Mouse (Mus musculus) kidney, embryonic 14.5 days (tissue): ENCODE measurements around the gene Gm5737. TPM values are rescaled to one million over a fixed set of nuclear protein-coding genes. Genes with fewer than 3 reads are reported as not detected.

ENCODE experiments used
- ATAC-seq: fragments of 200-750 bp; cut with Nextera tagmentation; 2 replicates; pipeline ENCODE4 v1.8.0; 2017; ENCODE audit warnings: moderate number of reproducible peaks, mild to moderate bottlenecking, moderate TSS enrichment, moderate library complexity; ENCODE audit not compliant: low FRiP score, low TSS enrichment
- H3K27ac ChIP-seq: fragments of 300-500 bp; sonication (generic); 2 replicates; pipeline ENCODE4 v1.5.1; 2014; ENCODE audit warnings: low read depth, mild to moderate bottlenecking, low read length, moderate library complexity, mixed read lengths
- H3K27me3 ChIP-seq: fragments of 300-500 bp; sonication (generic); 2 replicates; pipeline ENCODE4 v1.6.1; 2014; ENCODE audit warnings: mild to moderate bottlenecking, low read length; ENCODE audit not compliant: control insufficient read depth, insufficient read depth
- H3K36me3 ChIP-seq: fragments of 300-500 bp; sonication (generic); 2 replicates; pipeline ENCODE4 v1.6.1; 2014; ENCODE audit warnings: low read length, mixed read lengths; ENCODE audit not compliant: control insufficient read depth, insufficient read depth
- H3K4me1 ChIP-seq: fragments of 300-500 bp; sonication (generic); 2 replicates; pipeline ENCODE4 v1.6.1; 2014; ENCODE audit warnings: low read length, mixed read lengths; ENCODE audit not compliant: control insufficient read depth, insufficient read depth
- H3K4me2 ChIP-seq: fragments of 300-500 bp; sonication (generic); replicated peaks from 2 replicates; pipeline ENCODE4 v1.6.1; 2014; ENCODE audit warnings: low read depth, mild to moderate bottlenecking, low read length
- H3K4me3 ChIP-seq: fragments of 300-500 bp; sonication (generic); 2 replicates; pipeline ENCODE4 v1.5.1; 2014; ENCODE audit warnings: mild to moderate bottlenecking, low read length
- H3K9ac ChIP-seq: fragments of 300-500 bp; sonication (generic); 2 replicates; pipeline ENCODE4 v1.6.1; 2014; ENCODE audit warnings: low read depth, mild to moderate bottlenecking, low read length, moderate library complexity
- H3K9me3 ChIP-seq: fragments of 300-500 bp; sonication (generic); 2 replicates; pipeline ENCODE4 v1.6.1; 2016; ENCODE audit warnings: low read length; ENCODE audit not compliant: control insufficient read depth
- WGBS: fragments of 180-500 bp; shearing (Covaris S2); extraction: QIAGEN DNeasy Blood & Tissue Kit; methylation state at CpG from one replicate; pipeline ENCODE4 v1.1.7; 2014; 5-methylcytosine and 5-hydroxymethylcytosine counted together
- polyA plus RNA-seq: library from polyadenylated mRNA; unstranded; fragments of >200 nt; fragmentation: Nextera tagmentation; extraction: Ambion mirVana; gene quantifications from 2 replicates; pipeline ENCODE4 v1.2.1, GENCODE M21; 2014

The Gm5737 gene
- polyA plus RNA-seq, 1 experiment from 2014 or later = not detected

- no peak for ATAC-seq
- no peaks in the 10 kb centered on the region for H3K27me3 ChIP-seq
- H3K27ac ChIP-seq = no peak overlapping the region
- no peak overlapping the region for H3K4me2 ChIP-seq
- WGBS = 75% methylated on average over 2 of the region's 2 CpGs
- no peaks in the 10 kb centered on the region for H3K36me3 ChIP-seq
- H3K9me3 ChIP-seq = no peaks in the 10 kb centered on the region
- no peak overlapping the region for H3K4me3 ChIP-seq
- peaks cover 47% of the 10 kb centered on the region for H3K4me1 ChIP-seq
- H3K9ac ChIP-seq = no peak overlapping the region
These were observed 54.5 kb downstream of the Gm5737 start for GRCm38 (mm10) chr7:120866684-120867083.

GRCm38 (mm10) chr7:120867720-120868119 is 55.6 kb downstream of the Gm5737 start:
- no peak overlapping the region for H3K4me3 ChIP-seq
- H3K4me2 ChIP-seq = no peak overlapping the region
- peaks cover 37% of the 10 kb centered on the region for H3K4me1 ChIP-seq
- no peaks in the 10 kb centered on the region for H3K36me3 ChIP-seq
- H3K27ac ChIP-seq = no peak overlapping the region
- 68% methylated on average over 1 of the region's 1 CpGs for WGBS
- no peak for ATAC-seq
- H3K9me3 ChIP-seq = no peaks in the 10 kb centered on the region
- no peaks in the 10 kb centered on the region for H3K27me3 ChIP-seq
- H3K9ac ChIP-seq = no peak overlapping the region

- no peaks in the 10 kb centered on the region for H3K36me3 ChIP-seq
- H3K9me3 ChIP-seq = no peaks in the 10 kb centered on the region
- 57% methylated on average over 5 of the region's 5 CpGs for WGBS
- no peak overlapping the region for H3K9ac ChIP-seq
- peak; percentile 40; the same call in 1 of the 2 replicates for ATAC-seq
- peaks cover 18% of the 10 kb centered on the region for H3K4me1 ChIP-seq
- H3K4me3 ChIP-seq = no peak overlapping the region
- H3K27me3 ChIP-seq = no peaks in the 10 kb centered on the region
- H3K4me2 ChIP-seq = no peak overlapping the region
- H3K27ac ChIP-seq = no peak overlapping the region
These were observed 57.7 kb downstream of the Gm5737 start for GRCm38 (mm10) chr7:120869883-120870282.

- Histone ChIP-seq H3K36me3 (no peaks in the 10 kb centered on the region), H3K4me2 (no peak overlapping the region), H3K27ac (no peak overlapping the region), H3K4me1 (peaks cover 11% of the 10 kb centered on the region), H3K9me3 (no peaks in the 10 kb centered on the region), H3K4me3 (no peak overlapping the region), H3K9ac (no peak overlapping the region), H3K27me3 (no peaks in the 10 kb centered on the region)
- no peak for ATAC-seq
- WGBS = 59% methylated on average over 5 of the region's 5 CpGs
These were observed 58.4 kb downstream of the Gm5737 start for GRCm38 (mm10) chr7:120870431-120871008.

GRCm38 (mm10) chr7:120873083-120873482 is 60.9 kb downstream of the Gm5737 start:
- WGBS = 80% methylated on average over 12 of the region's 12 CpGs
- ATAC-seq = no peak
- no peaks in the 10 kb centered on the region for H3K9me3 ChIP-seq
- H3K27me3 ChIP-seq = no peaks in the 10 kb centered on the region
- no peak overlapping the region for H3K4me2 ChIP-seq
- no peak overlapping the region for H3K9ac ChIP-seq
- no peak overlapping the region for H3K27ac ChIP-seq
- H3K4me1 ChIP-seq = peaks cover 7% of the 10 kb centered on the region
- no peaks in the 10 kb centered on the region for H3K36me3 ChIP-seq
- no peak overlapping the region for H3K4me3 ChIP-seq

- H3K9me3 ChIP-seq = no peaks in the 10 kb centered on the region
- no peak overlapping the region for H3K9ac ChIP-seq
- no peak overlapping the region for H3K4me3 ChIP-seq
- no peak for ATAC-seq
- no peak overlapping the region for H3K27ac ChIP-seq
- WGBS = 92% methylated on average over 3 of the region's 3 CpGs
- no peak overlapping the region for H3K4me2 ChIP-seq
- H3K4me1 ChIP-seq = peaks cover 7% of the 10 kb centered on the region
- H3K27me3 ChIP-seq = no peaks in the 10 kb centered on the region
- H3K36me3 ChIP-seq = no peaks in the 10 kb centered on the region
These were observed 61.9 kb downstream of the Gm5737 start for GRCm38 (mm10) chr7:120874021-120874420.

- ATAC-seq = peak; percentile 64; the same call in 1 of the 2 replicates
- no peak overlapping the region for H3K4me2 ChIP-seq
- 73% methylated on average over 7 of the region's 7 CpGs for WGBS
- no peaks in the 10 kb centered on the region for H3K36me3 ChIP-seq
- H3K27ac ChIP-seq = no peak overlapping the region
- no peak overlapping the region for H3K4me3 ChIP-seq
- no peak overlapping the region for H3K9ac ChIP-seq
- 0 out of 2 replicates have a peak, but pooled peaks cover 2% of the 10 kb centered on the region for H3K4me1 ChIP-seq
- H3K27me3 ChIP-seq = no peaks in the 10 kb centered on the region
- no peaks in the 10 kb centered on the region for H3K9me3 ChIP-seq
These were observed 62.8 kb downstream of the Gm5737 start for GRCm38 (mm10) chr7:120874764-120875539.

GRCm38 (mm10) chr7:120875540-120876388 is 63.6 kb downstream of the Gm5737 start:
- 63% methylated on average over 3 of the region's 3 CpGs for WGBS
- H3K4me2 ChIP-seq = no peak overlapping the region
- H3K36me3 ChIP-seq = no peaks in the 10 kb centered on the region
- H3K27ac ChIP-seq = no peak overlapping the region
- H3K9me3 ChIP-seq = no peaks in the 10 kb centered on the region
- ATAC-seq = peak; percentile 64; the same call in 1 of the 2 replicates
- no peak overlapping the region for H3K4me3 ChIP-seq
- 0 out of 2 replicates have a peak, but pooled peaks cover 2% of the 10 kb centered on the region for H3K4me1 ChIP-seq
- no peaks in the 10 kb centered on the region for H3K27me3 ChIP-seq
- H3K9ac ChIP-seq = no peak overlapping the region
